Mouse (Mus musculus) kidney, embryonic 14.5 days (tissue): ENCODE results near the gene Gstcd. TPM values are rescaled to one million over a fixed set of nuclear protein-coding genes. Genes with fewer than 3 reads are reported as not detected.

ENCODE experiments used
- ATAC-seq: fragments of 200-750 bp; cut with Nextera tagmentation; 2 replicates; pipeline ENCODE4 v1.8.0; 2017; ENCODE audit warnings: moderate number of reproducible peaks, mild to moderate bottlenecking, moderate TSS enrichment, moderate library complexity; ENCODE audit not compliant: low FRiP score, low TSS enrichment
- H3K27ac ChIP-seq: fragments of 300-500 bp; sonication (generic); 2 replicates; pipeline ENCODE4 v1.5.1; 2014; ENCODE audit warnings: low read depth, mild to moderate bottlenecking, low read length, moderate library complexity, mixed read lengths
- H3K27me3 ChIP-seq: fragments of 300-500 bp; sonication (generic); 2 replicates; pipeline ENCODE4 v1.6.1; 2014; ENCODE audit warnings: mild to moderate bottlenecking, low read length; ENCODE audit not compliant: control insufficient read depth, insufficient read depth
- H3K36me3 ChIP-seq: fragments of 300-500 bp; sonication (generic); 2 replicates; pipeline ENCODE4 v1.6.1; 2014; ENCODE audit warnings: low read length, mixed read lengths; ENCODE audit not compliant: control insufficient read depth, insufficient read depth
- H3K4me1 ChIP-seq: fragments of 300-500 bp; sonication (generic); 2 replicates; pipeline ENCODE4 v1.6.1; 2014; ENCODE audit warnings: low read length, mixed read lengths; ENCODE audit not compliant: control insufficient read depth, insufficient read depth
- H3K4me2 ChIP-seq: fragments of 300-500 bp; sonication (generic); replicated peaks from 2 replicates; pipeline ENCODE4 v1.6.1; 2014; ENCODE audit warnings: low read depth, mild to moderate bottlenecking, low read length
- H3K4me3 ChIP-seq: fragments of 300-500 bp; sonication (generic); 2 replicates; pipeline ENCODE4 v1.5.1; 2014; ENCODE audit warnings: mild to moderate bottlenecking, low read length
- H3K9ac ChIP-seq: fragments of 300-500 bp; sonication (generic); 2 replicates; pipeline ENCODE4 v1.6.1; 2014; ENCODE audit warnings: low read depth, mild to moderate bottlenecking, low read length, moderate library complexity
- H3K9me3 ChIP-seq: fragments of 300-500 bp; sonication (generic); 2 replicates; pipeline ENCODE4 v1.6.1; 2016; ENCODE audit warnings: low read length; ENCODE audit not compliant: control insufficient read depth
- WGBS: fragments of 180-500 bp; shearing (Covaris S2); extraction: QIAGEN DNeasy Blood & Tissue Kit; methylation state at CpG from one replicate; pipeline ENCODE4 v1.1.7; 2014; 5-methylcytosine and 5-hydroxymethylcytosine counted together
- polyA plus RNA-seq: library from polyadenylated mRNA; unstranded; fragments of >200 nt; fragmentation: Nextera tagmentation; extraction: Ambion mirVana; gene quantifications from 2 replicates; pipeline ENCODE4 v1.2.1, GENCODE M21; 2014

The Gstcd gene
- polyA plus RNA-seq, 1 experiment from 2014 or later, result 12.5 TPM

GRCm38 (mm10) chr3:132940181-132940990 is 151.4 kb downstream of the Gstcd start:
- Histone ChIP-seq H3K9ac (no peak overlapping the region), H3K4me2 (no peak overlapping the region), H3K4me3 (no peak overlapping the region), H3K27me3 (no peaks in the 10 kb centered on the region), H3K27ac (no peak overlapping the region), H3K36me3 (no peaks in the 10 kb centered on the region), H3K4me1 (0 out of 2 replicates have a peak, but pooled peaks cover 6% of the 10 kb centered on the region), H3K9me3 (no peaks in the 10 kb centered on the region)
- no peak for ATAC-seq
- 84% methylated on average over 10 of the region's 10 CpGs for WGBS

GRCm38 (mm10) chr3:132939006-132939405 is 152.8 kb downstream of the Gstcd start:
- H3K9ac ChIP-seq, result no peak overlapping the region
- H3K4me2 ChIP-seq, result no peak overlapping the region
- no peaks in the 10 kb centered on the region for H3K27me3 ChIP-seq
- H3K4me3 ChIP-seq, result no peak overlapping the region
- 75% methylated on average over 8 of the region's 8 CpGs for WGBS
- no peak for ATAC-seq
- no peak overlapping the region for H3K27ac ChIP-seq
- 0 out of 2 replicates have a peak, but pooled peaks cover 2% of the 10 kb centered on the region for H3K4me1 ChIP-seq
- no peaks in the 10 kb centered on the region for H3K36me3 ChIP-seq
- H3K9me3 ChIP-seq, result no peaks in the 10 kb centered on the region

GRCm38 (mm10) chr3:132934649-132935048 is 157.2 kb downstream of the Gstcd start:
- Histone ChIP-seq H3K27ac (no peak overlapping the region), H3K4me1 (no peaks in the 10 kb centered on the region), H3K4me2 (no peak overlapping the region), H3K27me3 (no peaks in the 10 kb centered on the region), H3K36me3 (no peaks in the 10 kb centered on the region), H3K9ac (no peak overlapping the region), H3K4me3 (no peak overlapping the region), H3K9me3 (no peaks in the 10 kb centered on the region)
- ATAC-seq, result no peak
- WGBS, result 78% methylated on average over 2 of the region's 2 CpGs

Other genes with a start within 250 kb of the Gstcd start
- 39.1 and 102 TPM in 2 replicates for gene Npnt, start 141.7 kb downstream of the Gstcd start, polyA plus RNA-seq
- 20.7 and 27.1 TPM in 2 replicates for gene Ints12, start 193 bp downstream of the Gstcd start, polyA plus RNA-seq
- gene Arhgef38, start 142.9 kb upstream of the Gstcd start, polyA plus RNA-seq, result 4.6 and 7.1 TPM in 2 replicates
- gene Ppa2, start 218.1 kb upstream of the Gstcd start, polyA plus RNA-seq, result 96.9 and 101 TPM in 2 replicates